Mouse (Mus musculus): ENCODE data around the gene Tjp2. TPM values are rescaled to one million over a fixed set of nuclear protein-coding genes. Genes with fewer than 3 reads are reported as not detected.

Gene Tjp2
- polyA plus RNA-seq (2017; shearing (Covaris generic)) = 10 to 100 TPM in 1 of 2 experiments, 1 to 10 TPM in 1; 4.0 to 18.5 TPM

DNA sequence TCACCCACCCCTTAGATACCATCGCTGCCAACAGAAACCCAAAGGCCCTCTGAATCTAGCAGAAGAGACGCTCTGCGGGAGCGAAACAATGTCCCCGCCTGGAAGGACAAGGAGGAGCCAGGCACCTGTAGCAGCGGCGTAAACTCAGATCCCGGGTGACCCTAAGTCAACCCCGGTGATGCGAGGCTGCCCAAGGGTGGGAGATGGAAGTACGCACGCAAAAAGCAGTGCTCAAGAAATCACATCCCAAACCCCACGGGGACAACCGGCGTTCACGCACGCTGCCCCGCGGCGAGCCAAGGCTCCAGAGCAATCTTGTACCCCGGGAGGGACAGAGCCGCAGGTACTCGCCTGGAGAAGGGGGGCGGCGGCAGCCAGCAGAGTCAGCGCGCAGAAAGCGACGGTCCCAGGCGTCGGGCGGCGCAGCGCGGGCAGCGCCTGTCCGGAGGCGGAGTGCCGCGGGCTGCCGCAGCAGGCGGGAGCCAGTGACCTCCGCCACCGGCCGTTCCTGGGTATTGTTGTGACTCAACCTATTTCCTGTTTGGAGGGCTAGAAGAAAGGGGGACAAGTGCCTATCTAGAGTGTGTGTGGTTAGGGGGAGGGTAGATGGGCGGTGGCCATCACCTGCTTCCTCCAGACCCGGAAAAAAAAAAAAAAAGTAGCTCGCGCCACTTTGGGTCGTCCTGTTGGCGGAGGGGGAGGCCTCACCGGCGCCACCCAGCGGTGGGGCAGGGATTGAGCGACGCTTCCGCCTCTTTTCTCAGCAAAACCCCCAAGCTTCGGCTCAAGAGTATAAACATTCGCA lies at the start of gene Tjp2:
TSS of gene Tjp2 (minus strand) at position 531 of the 805 bp plus-strand sequence.

Other genes with a start within 250 kb of the Tjp2 start
- gene Fam189a2, start 194.0 kb downstream of the Tjp2 start, polyA plus RNA-seq (2017; shearing (Covaris generic)) = not detected
- 10 to 100 TPM; 26.8 to 27.8 TPM for gene Fxn, start 55.6 kb upstream of the Tjp2 start, polyA plus RNA-seq (2017; shearing (Covaris generic))